Mouse (Mus musculus): ENCODE results near the gene Rrad.

- no peak for TF ChIP-seq CTCF (IDR thresholded peaks at IDR 0.05; ENCODE audit: low read depth)
- no peak for TF ChIP-seq EP300 (IDR thresholded peaks at IDR 0.05; ENCODE audit: low read depth)
These were observed 38.6 kb downstream of the Rrad start for GRCm38 (mm10) chr8:104592566-104592965.
